Mouse (Mus musculus) G1E (cell line): ENCODE measurements around the gene Upk1a.

ENCODE experiments used
- CTCF ChIP-seq: IDR thresholded peaks from 2 replicates; pipeline ENCODE4 v1.5.1; 2012; ENCODE audit warnings: low read depth, low read length, inconsistent platforms, mixed read lengths
- GATA2 ChIP-seq: IDR thresholded peaks from 2 replicates; pipeline ENCODE4 v1.6.1; 2012; ENCODE audit warnings: low read depth, low read length, inconsistent platforms, borderline replicate concordance
- POLR2AphosphoS5 ChIP-seq: IDR thresholded peaks from 2 replicates; pipeline ENCODE4 v1.6.1; 2012; ENCODE audit warnings: low read depth, low read length, inconsistent platforms; ENCODE audit not compliant: insufficient replicate concordance

- TF ChIP-seq CTCF, result no peak
- TF ChIP-seq POLR2AphosphoS5, result no peak
- TF ChIP-seq GATA2, result no peak
Measured at GRCm38 (mm10) chr7:30592772-30593423, 19.7 kb downstream of the Upk1a start.
